Mouse (Mus musculus) lung, postnatal 36 days (tissue): ENCODE results near the gene Satl1.

Experiments
- DNase-seq: peaks from one replicate; pipeline ENCODE4 v3.0.0; 2022; ENCODE audit warnings: mixed read lengths

The Satl1 gene

DNA sequence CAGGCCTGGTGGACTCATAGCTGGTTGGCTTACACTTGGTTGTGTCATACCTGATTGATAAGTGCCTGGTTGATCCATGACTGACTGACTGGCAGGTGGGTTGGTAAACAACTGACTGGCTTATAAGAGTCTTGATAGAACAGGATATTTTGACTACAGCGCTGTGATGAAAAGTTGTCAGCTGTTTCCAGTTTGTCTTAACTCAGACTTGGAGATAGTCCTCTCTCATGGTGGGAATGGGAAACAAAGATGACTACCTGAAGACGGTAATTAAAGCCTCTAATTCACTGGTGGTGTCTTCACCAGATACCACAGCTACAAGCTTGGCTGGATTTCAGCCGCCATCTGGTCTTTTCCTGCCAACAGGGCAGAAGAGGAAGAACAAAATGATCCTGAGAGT lies at the start of gene Satl1:
TSS of gene Satl1 (minus strand) at position 101 of the 400 bp plus-strand sequence.
- no peak for DNase-seq

- DNase-seq, result no peak
Observed at GRCm38 (mm10) chrX:112438064-112438463, 31.5 kb upstream of the Satl1 start.

- no peak for DNase-seq
Observed at GRCm38 (mm10) chrX:112437580-112437979, 31.0 kb upstream of the Satl1 start.

- DNase-seq, result peak; percentile 56
Observed at GRCm38 (mm10) chrX:112422998-112423397, 16.4 kb upstream of the Satl1 start.

GRCm38 (mm10) chrX:112412309-112412708 lies 5.7 kb upstream of the Satl1 start:
- no peak for DNase-seq

DNA sequence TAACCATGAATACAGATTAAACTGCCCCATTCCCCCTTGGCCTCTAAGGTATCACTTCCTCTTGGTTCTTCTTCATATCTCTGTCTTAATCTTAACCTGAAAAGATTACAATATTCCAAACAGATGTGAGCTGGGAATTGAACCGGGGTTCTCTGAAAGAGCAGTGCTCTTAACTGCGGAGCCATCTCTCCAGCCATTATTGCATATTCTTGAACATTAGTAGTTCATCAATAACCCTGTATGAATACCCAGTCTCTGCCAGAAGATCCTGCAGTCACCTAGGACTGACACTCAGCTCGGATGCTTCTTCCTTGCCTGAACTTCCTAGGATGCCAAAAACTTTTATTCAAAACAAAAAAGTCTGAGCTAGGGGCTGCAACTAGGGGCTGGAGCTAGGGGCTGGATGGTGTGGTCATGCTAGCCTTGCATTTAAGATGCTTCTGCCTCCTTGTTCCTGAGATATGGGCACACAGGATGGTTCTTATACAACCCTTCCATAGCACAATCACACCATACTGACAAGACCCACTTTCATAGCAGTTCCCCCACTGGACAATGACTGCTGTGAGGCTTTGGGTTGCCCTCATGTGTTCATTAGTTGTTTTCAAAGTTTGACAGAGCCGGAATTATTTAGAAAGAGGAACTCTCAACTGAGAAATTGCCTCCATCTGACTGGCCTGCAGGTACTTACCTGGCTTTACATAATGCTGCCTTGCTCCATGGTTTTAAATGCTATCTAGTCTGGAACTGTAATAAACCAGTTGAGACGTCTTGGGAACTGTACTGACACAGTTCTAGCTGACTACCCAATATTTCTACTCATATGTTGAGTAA lies 35.8 kb downstream of the Satl1 start:
- DNase-seq, result peak; percentile 6

DNA sequence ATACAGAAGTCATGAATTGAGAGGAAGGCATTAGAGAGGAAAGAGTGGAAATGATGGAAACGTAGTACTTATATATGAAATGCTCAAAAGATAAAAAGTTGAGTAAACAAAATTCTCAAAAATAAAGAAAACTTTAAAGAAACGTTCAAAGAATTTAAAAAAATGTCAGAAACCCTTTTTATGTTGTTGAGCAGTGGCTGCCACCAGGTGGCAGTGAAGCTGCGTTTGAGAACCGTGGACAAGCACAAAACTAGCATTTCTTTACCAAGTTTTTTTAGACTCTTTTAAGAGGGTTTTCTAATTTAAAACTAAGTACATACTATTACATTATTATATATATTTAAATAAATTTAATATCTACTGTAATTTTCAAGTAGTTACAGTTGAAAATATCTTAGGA lies 38.2 kb downstream of the Satl1 start:
- DNase-seq, result no peak

DNA sequence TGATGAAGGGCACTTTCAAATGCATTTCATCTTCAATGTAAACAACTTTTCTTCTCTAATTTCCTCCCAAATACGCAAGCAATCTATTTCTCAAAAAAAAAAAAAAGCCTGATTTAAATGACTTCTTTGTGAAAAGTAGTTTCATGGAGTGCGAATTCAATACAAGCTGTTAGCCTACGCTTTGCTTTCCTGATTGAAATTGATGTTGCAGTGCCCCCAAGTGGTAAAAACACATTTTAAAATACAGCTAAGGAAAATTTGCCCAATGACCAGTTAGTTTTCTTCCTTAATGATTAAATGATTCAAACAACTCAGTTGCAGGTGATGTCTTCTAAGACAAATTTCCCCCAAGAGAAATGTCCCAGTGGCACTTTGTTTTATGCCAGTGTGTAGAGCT lies 58.2 kb downstream of the Satl1 start:
- peak; percentile 48 for DNase-seq

DNA sequence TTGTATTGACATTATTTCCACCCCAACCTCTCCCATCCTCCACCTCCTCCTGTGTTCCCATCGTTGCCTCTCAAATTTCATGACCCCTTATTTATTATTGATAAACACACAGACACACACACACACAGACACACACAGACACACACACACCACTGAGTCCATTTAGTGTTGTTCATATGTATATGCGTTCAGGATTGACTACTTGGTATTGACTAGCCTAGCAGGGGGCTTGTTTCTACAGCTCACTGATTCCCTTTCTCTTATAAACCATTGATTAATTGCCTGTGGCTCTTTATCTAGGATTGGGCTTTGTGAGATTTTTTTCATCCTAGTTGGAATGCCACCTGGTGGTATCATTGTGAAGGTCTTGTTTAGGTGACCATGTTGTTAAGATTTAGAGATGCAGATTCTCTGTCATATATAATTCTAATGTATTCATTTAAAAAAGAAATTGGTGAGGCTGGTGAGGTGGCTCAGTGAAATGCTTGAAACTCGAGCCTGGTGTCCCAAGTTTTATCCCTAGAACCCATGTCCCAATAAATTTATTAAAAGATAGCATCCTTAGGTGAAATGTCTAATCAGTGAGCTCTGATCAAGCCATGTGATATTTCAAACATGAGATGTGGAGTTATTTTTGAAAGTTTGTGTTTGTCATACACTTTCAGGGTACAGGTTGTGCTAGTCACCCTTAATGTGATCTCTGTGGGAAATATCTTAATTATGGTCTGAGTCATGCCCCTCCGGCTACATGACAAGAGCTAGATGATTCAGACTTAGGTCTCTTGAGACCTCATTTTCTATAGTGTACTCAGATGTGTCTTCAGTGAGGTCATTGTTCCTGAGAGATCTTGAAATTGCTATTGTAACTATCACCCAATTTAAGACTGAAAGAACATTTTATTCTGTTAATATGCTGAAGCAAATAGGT lies 58.8 kb downstream of the Satl1 start:
- no peak for DNase-seq

GRCm38 (mm10) chrX:112339486-112339885 lies 67.1 kb downstream of the Satl1 start:
- no peak for DNase-seq
